Mouse (Mus musculus): Measurements from ENCODE around the gene Uhrf1.

- TF ChIP-seq CTCF (IDR thresholded peaks at IDR 0.05; ENCODE audit: low read depth, low read length) (peak; percentile 96), TAL1 (conservative IDR thresholded peaks at IDR 0.05; ENCODE audit: low read depth, low read length) (no peak), GATA1 (IDR thresholded peaks at IDR 0.05; ENCODE audit: borderline replicate concordance, low read length) (no peak), GATA2 (IDR thresholded peaks at IDR 0.05; ENCODE audit: borderline replicate concordance, low read depth, low read length) (no peak)
Measured at GRCm38 (mm10) chr17:56356921-56357885, 54.1 kb downstream of the Uhrf1 start.
